Mouse (Mus musculus) ZHBTc4 (cell line): ENCODE measurements around the gene Speg.

Experiments used
- DNase-seq: peaks from one replicate; pipeline ENCODE4 v3.0.0-alpha.2; 2011; ENCODE audit warnings: low read depth, low spot score

The Speg gene

GRCm38 (mm10) chr1:75458789-75459684 lies 83.9 kb downstream of the Speg start:
- no peak for DNase-seq

- DNase-seq: no peak
These were observed 85.2 kb downstream of the Speg start for GRCm38 (mm10) chr1:75460297-75460696.

- no peak for DNase-seq
These were observed 87.5 kb downstream of the Speg start for GRCm38 (mm10) chr1:75462636-75463035.

GRCm38 (mm10) chr1:75463652-75464204 lies 88.6 kb downstream of the Speg start:
- DNase-seq: no peak

- peak; percentile 89 for DNase-seq
These were observed 92.3 kb downstream of the Speg start for GRCm38 (mm10) chr1:75467215-75467927.

- DNase-seq: no peak
These were observed 94.3 kb downstream of the Speg start for GRCm38 (mm10) chr1:75469287-75469825.

GRCm38 (mm10) chr1:75476441-75476840 lies 101.3 kb downstream of the Speg start:
- DNase-seq: no peak

GRCm38 (mm10) chr1:75477264-75477965 lies 102.3 kb downstream of the Speg start:
- peak; percentile 85 for DNase-seq

GRCm38 (mm10) chr1:75477966-75478290 lies 102.8 kb downstream of the Speg start:
- no peak for DNase-seq

- no peak for DNase-seq
These were observed 103.4 kb downstream of the Speg start for GRCm38 (mm10) chr1:75478497-75478896.

- DNase-seq: peak; percentile 98
These were observed 104.0 kb downstream of the Speg start, which contains the start of the genes Chpf and Tmem198 for GRCm38 (mm10) chr1:75478916-75479634. Chpf (minus strand) TSS chr1:75479307. Tmem198 (plus strand) TSS chr1:75479532.

- DNase-seq: no peak
These were observed 104.5 kb downstream of the Speg start for GRCm38 (mm10) chr1:75479635-75479989.

- DNase-seq: no peak
These were observed 104.9 kb downstream of the Speg start for GRCm38 (mm10) chr1:75480036-75480435.

- DNase-seq: peak; percentile 77
These were observed 105.6 kb downstream of the Speg start for GRCm38 (mm10) chr1:75480735-75481134.
